In genomic region chr19:5797381-5798111, GRCm38 (mm10) we compare ENCODE assay signal across 8 mouse cellular contexts. TPM values are rescaled to one million over a fixed set of nuclear protein-coding genes. Genes with fewer than 3 reads are reported as not detected.
A peak's percentile ranks its signal among the peaks of the same experiment; 100 is the strongest.
DNase-seq lines count a peak whose midpoint lies in the region; ATAC-seq and TF ChIP-seq lines count a peak whose summit lies in the region.

No protein-coding gene starts in this region.

- peaks cover 44% of the 10 kb centered on the region for H3K79me2 ChIP-seq in MEL (ENCODE audit: control insufficient read depth, insufficient read depth, low read length, poor library complexity)

- H3K4me2 ChIP-seq in kidney, embryonic 14.5 days (replicated peaks; ENCODE audit: low read depth, low read length): peak overlapping the region; percentile 91
- H3K4me2 ChIP-seq in forebrain, embryonic 13.5 days: peak overlapping the region; percentile 99
- H3K4me2 ChIP-seq in limb, embryonic 15.5 days: peak overlapping the region; percentile 74
- peak overlapping the region; percentile 56 for H3K4me2 ChIP-seq in stomach, embryonic 15.5 days

- WGBS in kidney, embryonic 14.5 days: 12% methylated on average over 7 of the region's 7 CpGs
- WGBS in forebrain, embryonic 13.5 days: 22% methylated on average over 7 of the region's 7 CpGs
- 6% methylated on average over 7 of the region's 7 CpGs for WGBS in limb, embryonic 15.5 days
- 12% methylated on average over 7 of the region's 7 CpGs for WGBS in stomach, embryonic 15.5 days

- peaks cover 12% of the 10 kb centered on the region; the same call in 1 of the 2 replicates for H3K4me1 ChIP-seq in kidney, embryonic 14.5 days (ENCODE audit: control insufficient read depth, insufficient read depth, low read length)
- H3K4me1 ChIP-seq in MEL (ENCODE audit: control insufficient read depth in 1 of 2, insufficient read depth in 2 of 2, low read length in 2 of 2): peaks cover 0 to 18% of the 10 kb centered on the region in 2 experiments; a peak in 1 of 4 replicates
- H3K4me1 ChIP-seq in forebrain, embryonic 13.5 days: peaks cover 42% of the 10 kb centered on the region
- H3K4me1 ChIP-seq in limb, embryonic 15.5 days: peaks cover 30% of the 10 kb centered on the region
- H3K4me1 ChIP-seq in stomach, embryonic 15.5 days: peaks cover 29% of the 10 kb centered on the region

- TF ChIP-seq EP300 in MEL (IDR thresholded peaks at IDR 0.05; ENCODE audit: low read depth in 1 of 2, low read length in 2 of 2): no peak

- no peak for DNase-seq in kidney, postnatal 25 days
- peak; percentile 43 for DNase-seq in MEL (ENCODE audit: low read depth, low spot score)
- no peak for DNase-seq in right cerebral cortex, adult 2 months (ENCODE audit: low spot score in 2 of 2)
- no peak for DNase-seq in layer of hippocampus, adult 18-20 months (ENCODE audit: low spot score in 2 of 2)

- H3K27me3 ChIP-seq in kidney, embryonic 14.5 days (ENCODE audit: control insufficient read depth, insufficient read depth, low read length): no peaks in the 10 kb centered on the region
- no peaks in the 10 kb centered on the region for H3K27me3 ChIP-seq in MEL (ENCODE audit: control insufficient read depth in 1 of 2, insufficient read depth in 2 of 2, low read length in 2 of 2)
- no peaks in the 10 kb centered on the region for H3K27me3 ChIP-seq in forebrain, embryonic 13.5 days
- H3K27me3 ChIP-seq in limb, embryonic 15.5 days: no peaks in the 10 kb centered on the region
- no peaks in the 10 kb centered on the region for H3K27me3 ChIP-seq in stomach, embryonic 15.5 days (replicated peaks)

- peak overlapping the region; percentile 99 for H3K9ac ChIP-seq in kidney, embryonic 14.5 days (ENCODE audit: low read depth, low read length)
- H3K9ac ChIP-seq in MEL (ENCODE audit: control insufficient read depth, low read depth, low read length, poor library complexity, severe bottlenecking): peak overlapping the region; percentile 90
- H3K9ac ChIP-seq in forebrain, embryonic 13.5 days: peak overlapping the region; percentile 99
- H3K9ac ChIP-seq in limb, embryonic 15.5 days: peak overlapping the region; percentile 39
- peak overlapping the region; percentile 14 for H3K9ac ChIP-seq in stomach, embryonic 15.5 days

- peak overlapping the region; percentile 60 for H3K27ac ChIP-seq in kidney, embryonic 14.5 days (ENCODE audit: low read depth, low read length)
- H3K27ac ChIP-seq in MEL (ENCODE audit: control insufficient read depth, low read depth, low read length): peak overlapping the region; percentile 59
- peak overlapping the region; percentile 54 for H3K27ac ChIP-seq in forebrain, embryonic 13.5 days
- H3K27ac ChIP-seq in limb, embryonic 15.5 days: peak overlapping the region; percentile 52
- peak overlapping the region; percentile 45 for H3K27ac ChIP-seq in stomach, embryonic 15.5 days

- H3K9me3 ChIP-seq in kidney, embryonic 14.5 days (ENCODE audit: control insufficient read depth, low read length): no peaks in the 10 kb centered on the region
- H3K9me3 ChIP-seq in MEL (replicated peaks; ENCODE audit: insufficient read depth, low read length): no peaks in the 10 kb centered on the region
- H3K9me3 ChIP-seq in forebrain, embryonic 13.5 days (replicated peaks): no peaks in the 10 kb centered on the region
- H3K9me3 ChIP-seq in limb, embryonic 15.5 days: no peaks in the 10 kb centered on the region
- no peaks in the 10 kb centered on the region for H3K9me3 ChIP-seq in stomach, embryonic 15.5 days

- no peak for ATAC-seq in kidney, embryonic 14.5 days (ENCODE audit: low FRiP score, low TSS enrichment)
- ATAC-seq in forebrain, embryonic 13.5 days: no peak
- ATAC-seq in limb, embryonic 15.5 days (ENCODE audit: insufficient number of reproducible peaks, low FRiP score, low TSS enrichment, low read depth): no peak
- ATAC-seq in stomach, embryonic 15.5 days (ENCODE audit: insufficient read depth, low FRiP score, low read depth): no peak

- H3K36me3 ChIP-seq in kidney, embryonic 14.5 days (ENCODE audit: control insufficient read depth, insufficient read depth, low read length): peaks cover 46% of the 10 kb centered on the region
- H3K36me3 ChIP-seq in MEL (ENCODE audit: control insufficient read depth in 1 of 2, insufficient read depth in 2 of 2, low read length in 2 of 2): peaks cover 15 to 33% of the 10 kb centered on the region in 2 experiments
- H3K36me3 ChIP-seq in forebrain, embryonic 13.5 days (ENCODE audit: poor library complexity, severe bottlenecking): peaks cover 44% of the 10 kb centered on the region
- H3K36me3 ChIP-seq in limb, embryonic 15.5 days: peaks cover 36% of the 10 kb centered on the region
- H3K36me3 ChIP-seq in stomach, embryonic 15.5 days: peaks cover 18% of the 10 kb centered on the region; the same call in 1 of the 2 replicates

- no peak for TF ChIP-seq RAD21 in MEL (IDR thresholded peaks at IDR 0.05; ENCODE audit: low read depth, low read length)

- peak overlapping the region; percentile 94 for H3K4me3 ChIP-seq in kidney, embryonic 14.5 days (ENCODE audit: low read length)
- H3K4me3 ChIP-seq in MEL (ENCODE audit: control insufficient read depth in 1 of 2, insufficient read depth in 1 of 2, low read depth in 2 of 2, low read length in 2 of 2): peak overlapping the region; percentile 54 to 58
- peak overlapping the region; percentile 98 for H3K4me3 ChIP-seq in forebrain, embryonic 13.5 days
- peak overlapping the region; percentile 72 for H3K4me3 ChIP-seq in limb, embryonic 15.5 days
- peak overlapping the region; percentile 44 for H3K4me3 ChIP-seq in stomach, embryonic 15.5 days (replicated peaks)

- no peak for TF ChIP-seq POLR2A in MEL (IDR thresholded peaks at IDR 0.05; ENCODE audit: control insufficient read depth in 1 of 2, insufficient read depth in 1 of 2, low read depth in 1 of 2, low read length in 2 of 2, poor library complexity in 1 of 2)

- no peak for TF ChIP-seq CTCF in MEL (IDR thresholded peaks at IDR 0.05 in 2 of 3, conservative IDR thresholded peaks at IDR 0.05 in 1 of 3; ENCODE audit: control insufficient read depth in 1 of 3, insufficient read depth in 1 of 3, low read depth in 2 of 3, low read length in 3 of 3, poor library complexity in 1 of 3, severe bottlenecking in 1 of 3)

TF ChIP-seq in MEL, 35 proteins besides CTCF, POLR2A, EP300 and RAD21:
- TF ChIP-seq MYB (IDR thresholded peaks at IDR 0.05; ENCODE audit: low read depth, low read length) (no peak), ZMIZ1 (IDR thresholded peaks at IDR 0.05; ENCODE audit: low read depth, low read length) (peak; percentile 33; the same call in 1 of the 2 replicates), GABPA (IDR thresholded peaks at IDR 0.05; ENCODE audit: low read depth, low read length) (no peak), TCF12 (IDR thresholded peaks at IDR 0.05; ENCODE audit: low read depth, low read length) (no peak), CHD2 (IDR thresholded peaks at IDR 0.05; ENCODE audit: low read length) (no peak)

RNA-seq across cellular contexts. Expression of gene Scyl1, which starts 26.3 kb away (rescaled TPM):
- 54.7 and 73.5 TPM in 2 replicates for polyA plus RNA-seq in kidney, embryonic 14.5 days (2014; fragmentation: Nextera tagmentation; extraction: Ambion mirVana)
- 35.5 and 36.0 TPM in 2 replicates for total RNA-seq in MEL (2012; rRNA removed)
- polyA plus RNA-seq in MEL (2012; ENCODE audit: insufficient read depth in 1 of 2, insufficient read length in 2 of 2, low read depth in 1 of 2, low replicate concordance in 2 of 2, missing spikeins in 1 of 2): 10 to 100 TPM in 1 of 2 experiments, not detected in 1; 64.1 TPM
- 56.4 and 62.6 TPM in 2 replicates for polyA plus RNA-seq in forebrain, embryonic 13.5 days (2015; fragmentation: Nextera tagmentation; extraction: Ambion mirVana)
- polyA plus RNA-seq in limb, embryonic 15.5 days (2015; fragmentation: Nextera tagmentation; extraction: Ambion mirVana): 81.6 and 85.1 TPM in 2 replicates
- polyA plus RNA-seq in stomach, embryonic 15.5 days (2015; fragmentation: Nextera tagmentation; extraction: Ambion mirVana): 63.6 and 68.9 TPM in 2 replicates
- total RNA-seq in layer of hippocampus, adult 18-20 months (2021): 10 to 100 TPM; 77.3 to 80.3 TPM

RNA-seq across cellular contexts. Expression of gene Ltbp3, which starts 56.8 kb away (rescaled TPM):
- polyA plus RNA-seq in kidney, embryonic 14.5 days (2014; fragmentation: Nextera tagmentation; extraction: Ambion mirVana): 14.9 and 27.1 TPM in 2 replicates
- 0.39 TPM in 1 of 2 replicates, not detected in the other for total RNA-seq in MEL (2012; rRNA removed)
- not detected for polyA plus RNA-seq in MEL (2012; ENCODE audit: insufficient read depth in 1 of 2, insufficient read length in 2 of 2, low read depth in 1 of 2, low replicate concordance in 2 of 2, missing spikeins in 1 of 2)
- 8.3 and 13.1 TPM in 2 replicates for polyA plus RNA-seq in forebrain, embryonic 13.5 days (2015; fragmentation: Nextera tagmentation; extraction: Ambion mirVana)
- 59.4 and 64.3 TPM in 2 replicates for polyA plus RNA-seq in limb, embryonic 15.5 days (2015; fragmentation: Nextera tagmentation; extraction: Ambion mirVana)
- polyA plus RNA-seq in stomach, embryonic 15.5 days (2015; fragmentation: Nextera tagmentation; extraction: Ambion mirVana): 27.1 and 30.6 TPM in 2 replicates
- 10 to 100 TPM; 24.3 to 27.3 TPM for total RNA-seq in layer of hippocampus, adult 18-20 months (2021)

Comparison
In these comparisons a context has a peak if more than half of its experiments do, and no peak if none do; other contexts are left out.
1. H3K4me3 ChIP-seq: peak in every context shown above with its lines; median percentile 98 in forebrain, embryonic 13.5 days; 94 in kidney, embryonic 14.5 days; 72 in limb, embryonic 15.5 days; 56 in MEL; 44 in stomach, embryonic 15.5 days.
2. H3K9ac ChIP-seq: peak in every context shown above with its lines; median percentile 99 in kidney, embryonic 14.5 days; 99 in forebrain, embryonic 13.5 days; 90 in MEL; 39 in limb, embryonic 15.5 days; 14 in stomach, embryonic 15.5 days.